Mouse (Mus musculus): ENCODE data around the gene Gm49342.
"Not testable (repeated sequence)": the region's sequence is repeated elsewhere in the genome, so short reads cannot be mapped to it uniquely, and the experiment has no call there.

Gm49342 gene

DNA sequence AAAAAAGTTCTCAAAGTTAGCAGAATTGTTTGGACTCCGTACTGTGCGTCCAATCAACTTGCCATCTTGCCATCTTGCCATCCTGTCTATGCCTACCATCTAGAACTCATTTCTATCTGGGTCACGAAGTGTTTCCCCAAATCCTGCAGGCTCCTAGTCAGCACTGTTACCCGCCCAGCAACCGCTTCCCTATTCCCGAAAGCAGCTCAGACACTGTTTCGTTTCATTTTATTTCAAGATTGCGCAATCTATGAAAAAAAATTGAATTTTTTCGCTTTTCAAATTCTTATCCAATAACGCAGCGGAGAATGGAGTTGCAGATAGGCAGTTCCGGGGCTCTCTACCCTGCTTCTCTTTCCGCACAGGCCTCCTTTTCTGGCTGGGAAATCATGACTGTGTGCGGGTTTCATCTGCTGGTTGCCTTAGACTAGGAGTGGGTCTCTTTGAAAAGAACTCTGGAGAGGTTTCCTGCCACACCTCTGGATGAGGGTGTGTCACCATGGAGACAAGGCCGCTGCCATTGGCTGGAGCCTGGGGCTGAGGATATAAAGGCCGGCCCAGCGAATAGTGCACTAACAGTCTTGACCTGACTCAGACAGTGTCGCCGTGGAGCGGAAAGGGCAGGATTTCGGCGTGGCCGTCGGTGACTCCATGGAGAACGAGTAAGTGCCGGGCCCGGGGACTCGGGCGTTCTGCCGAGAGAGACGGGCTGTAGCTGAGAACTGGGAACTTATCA, at the start of gene Gm49342:
Gene Gm49342, plus strand, starts transcription at position 586 of the 736 bp plus-strand sequence.
- DNase-seq, result peak; percentile 96

- DNase-seq, result no peak
Measured at GRCm38 (mm10) chr14:50895407-50895806, 48.9 kb upstream of the Gm49342 start.

DNA sequence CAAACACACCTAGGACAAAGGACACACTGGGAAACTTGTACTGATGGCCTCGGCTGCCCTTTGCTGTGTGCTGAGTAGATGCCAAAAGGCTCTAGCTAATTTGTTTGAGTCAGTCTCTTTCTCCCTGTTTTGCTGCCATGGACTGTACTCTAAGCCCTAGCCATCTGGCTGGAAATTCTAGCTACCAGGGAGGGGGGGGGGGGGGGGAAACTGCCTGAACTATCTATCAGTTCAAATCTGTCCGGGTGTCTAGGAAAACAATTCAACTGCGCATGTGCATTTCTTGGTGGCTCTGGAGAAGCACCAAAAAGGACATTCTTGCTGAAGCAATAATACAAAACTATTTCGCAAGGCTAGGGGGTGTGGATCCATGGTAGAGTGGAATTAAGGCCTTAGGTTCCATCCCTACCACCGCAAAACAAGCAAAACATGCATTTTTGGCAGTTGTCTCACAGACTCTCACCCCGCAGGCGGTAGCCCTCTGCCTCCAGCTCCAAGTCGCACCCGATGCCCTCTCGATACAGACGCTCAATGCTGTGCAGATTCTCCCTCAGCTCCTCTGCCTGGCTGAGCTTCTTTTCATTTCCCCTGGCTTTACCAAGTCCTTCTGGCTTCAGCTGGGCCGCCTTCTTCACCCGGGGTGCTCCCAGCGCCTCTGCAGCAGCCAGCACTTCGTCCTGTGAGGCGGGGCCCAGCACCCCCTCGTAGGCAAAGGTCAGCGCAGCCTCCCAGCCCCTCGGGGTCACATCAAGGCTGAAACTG, 48.2 kb upstream of the Gm49342 start:
- peak; percentile 40 for DNase-seq

GRCm38 (mm10) chr14:50896747-50897373, 47.5 kb upstream of the Gm49342 start:
- no peak for DNase-seq

DNA sequence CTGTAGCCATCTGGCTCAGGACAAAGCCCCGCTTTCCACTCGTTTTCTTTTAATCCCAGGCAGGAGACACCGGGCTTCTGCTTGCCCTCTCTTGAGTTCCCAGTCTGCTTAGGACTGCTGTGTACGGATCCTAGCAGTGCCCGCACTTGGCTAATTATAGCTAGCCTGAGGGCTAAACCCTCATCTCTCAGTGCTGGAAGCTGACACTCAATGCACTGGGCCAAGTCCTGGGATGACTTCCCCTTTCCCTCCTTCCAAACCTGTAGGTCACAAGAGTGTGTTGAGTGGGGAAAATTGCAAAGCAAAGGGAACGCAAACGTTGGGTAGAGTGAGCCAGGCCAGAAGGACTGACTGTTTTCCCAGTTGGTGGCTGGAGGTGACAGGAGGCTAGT, 46.9 kb upstream of the Gm49342 start, which contains the start of gene Klhl33:
Gene Klhl33, minus strand, starts transcription at position 134 of the 392 bp plus-strand sequence.
- no peak for DNase-seq

- not testable (repeated sequence) for DNase-seq
Measured at GRCm38 (mm10) chr14:50897992-50898391, 46.3 kb upstream of the Gm49342 start.

GRCm38 (mm10) chr14:50903973-50904827, 40.1 kb upstream of the Gm49342 start:
- DNase-seq, result peak; percentile 12

- DNase-seq, result no peak
Measured at GRCm38 (mm10) chr14:50904828-50905129, 39.5 kb upstream of the Gm49342 start.

GRCm38 (mm10) chr14:50905327-50905726, 39.0 kb upstream of the Gm49342 start:
- not testable (repeated sequence) for DNase-seq

GRCm38 (mm10) chr14:50908126-50908525, 36.2 kb upstream of the Gm49342 start:
- DNase-seq, result no peak

GRCm38 (mm10) chr14:50911356-50911755, 33.0 kb upstream of the Gm49342 start:
- no peak for DNase-seq

GRCm38 (mm10) chr14:50923437-50923836, 20.9 kb upstream of the Gm49342 start:
- not testable (repeated sequence) for DNase-seq

DNA sequence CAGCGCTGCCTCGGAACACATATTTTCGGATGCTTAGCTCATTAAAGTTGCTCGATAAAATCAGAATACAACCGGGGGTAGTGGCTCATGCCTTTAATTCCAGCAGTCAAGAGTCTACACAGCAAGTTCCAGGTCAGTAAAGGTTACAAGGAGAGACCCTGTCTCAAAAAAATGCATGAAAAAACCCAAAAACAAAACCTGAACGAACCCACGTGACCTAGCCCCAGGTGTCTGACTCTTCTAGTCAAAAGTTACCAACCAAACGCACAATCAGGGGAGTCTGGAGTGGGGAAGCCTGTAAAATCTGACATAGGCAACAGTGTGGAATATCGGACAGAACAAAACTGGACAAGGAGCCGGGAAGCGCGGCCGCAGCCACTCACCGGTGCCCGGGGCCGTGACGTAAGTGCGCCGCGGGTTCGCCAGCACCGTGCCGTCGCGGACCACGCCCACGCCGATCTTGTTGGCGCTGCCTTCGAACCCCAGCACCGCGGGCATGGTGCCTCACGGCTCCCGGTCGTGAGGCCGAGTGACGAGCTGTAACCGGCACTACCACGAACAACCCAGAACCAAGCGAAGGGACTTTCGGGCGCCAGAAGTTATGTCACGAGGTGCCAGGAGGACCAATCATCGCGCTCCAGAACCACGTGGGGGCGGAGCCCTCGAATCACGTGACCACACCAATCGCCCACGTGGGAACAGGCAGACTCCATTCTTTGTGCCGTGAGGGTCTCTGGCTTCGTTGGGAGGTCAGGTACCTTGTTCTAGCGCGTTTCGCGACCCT, 19.8 kb upstream of the Gm49342 start, which contains the start of the genes Osgep and Apex1:
Gene Osgep, minus strand, starts transcription at position 613 of the 784 bp plus-strand sequence.
Gene Apex1, plus strand, starts transcription at position 688 of the 784 bp plus-strand sequence.
- peak; percentile 97 for DNase-seq

DNA sequence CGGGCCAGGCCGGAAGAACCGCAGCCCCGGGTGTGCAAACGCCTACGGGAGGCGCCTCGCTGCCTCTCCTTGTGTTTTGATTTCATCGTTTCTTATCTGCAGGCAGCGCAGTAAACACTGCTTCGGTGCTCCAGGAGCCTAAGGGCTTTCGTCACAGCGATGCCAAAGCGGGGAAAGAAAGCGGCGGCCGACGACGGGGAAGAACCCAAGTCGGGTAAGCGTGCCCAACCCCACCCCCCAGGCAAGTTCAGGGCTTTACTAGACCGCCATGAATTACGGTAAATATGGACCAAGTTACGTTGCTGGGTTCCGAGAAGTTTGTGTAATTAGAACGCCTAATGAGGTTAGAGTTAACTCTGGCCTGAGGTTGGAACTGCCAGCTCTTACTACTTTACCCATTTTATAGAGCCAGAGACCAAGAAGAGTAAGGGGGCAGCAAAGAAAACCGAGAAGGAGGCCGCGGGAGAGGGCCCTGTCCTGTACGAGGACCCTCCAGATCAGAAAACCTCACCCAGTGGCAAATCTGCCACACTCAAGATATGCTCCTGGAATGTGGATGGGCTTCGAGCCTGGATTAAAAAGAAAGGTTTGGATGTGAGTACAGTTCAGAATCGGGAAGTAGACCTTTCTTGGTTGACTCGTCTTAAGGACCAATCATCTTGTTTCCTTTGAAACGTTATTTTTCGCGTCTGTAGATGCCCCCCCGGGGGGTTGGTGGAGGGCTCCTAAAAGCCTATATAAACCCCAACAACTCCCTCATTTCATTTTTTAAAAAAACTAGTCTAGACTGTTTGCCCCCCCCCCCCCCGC, 19.0 kb upstream of the Gm49342 start:
- DNase-seq, result no peak

GRCm38 (mm10) chr14:50927366-50927765, 17.0 kb upstream of the Gm49342 start:
- DNase-seq, result no peak

GRCm38 (mm10) chr14:50929951-50930350, 14.4 kb upstream of the Gm49342 start:
- DNase-seq, result no peak

DNA sequence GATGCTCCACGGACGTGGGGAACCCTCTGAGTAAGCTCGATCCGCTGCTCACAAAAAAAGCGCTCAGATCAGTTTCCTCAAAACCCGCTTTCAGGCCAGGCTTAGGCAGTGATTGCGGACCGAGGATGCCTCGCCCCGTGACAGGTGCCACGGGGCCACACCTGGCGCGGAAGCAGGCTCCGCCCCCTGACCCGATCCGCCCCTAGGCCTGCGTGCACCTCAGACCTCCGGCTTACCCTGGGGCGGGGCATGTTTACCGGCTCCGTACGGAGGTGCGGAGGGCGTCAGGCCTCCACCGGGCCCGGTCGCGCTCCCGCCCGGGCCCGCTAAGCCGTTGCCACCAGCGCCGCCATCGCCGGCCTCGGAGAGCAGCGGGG, 14.0 kb upstream of the Gm49342 start:
- no peak for DNase-seq

- peak; percentile 100 for DNase-seq
Measured at GRCm38 (mm10) chr14:50930754-50931492, 13.4 kb upstream of the Gm49342 start, which contains the start of the genes Pip4p1 and Pnp. Gene Pip4p1, minus strand, starts transcription at chr14:50930856. Gene Pnp, plus strand, starts transcription at chr14:50931082.

DNA sequence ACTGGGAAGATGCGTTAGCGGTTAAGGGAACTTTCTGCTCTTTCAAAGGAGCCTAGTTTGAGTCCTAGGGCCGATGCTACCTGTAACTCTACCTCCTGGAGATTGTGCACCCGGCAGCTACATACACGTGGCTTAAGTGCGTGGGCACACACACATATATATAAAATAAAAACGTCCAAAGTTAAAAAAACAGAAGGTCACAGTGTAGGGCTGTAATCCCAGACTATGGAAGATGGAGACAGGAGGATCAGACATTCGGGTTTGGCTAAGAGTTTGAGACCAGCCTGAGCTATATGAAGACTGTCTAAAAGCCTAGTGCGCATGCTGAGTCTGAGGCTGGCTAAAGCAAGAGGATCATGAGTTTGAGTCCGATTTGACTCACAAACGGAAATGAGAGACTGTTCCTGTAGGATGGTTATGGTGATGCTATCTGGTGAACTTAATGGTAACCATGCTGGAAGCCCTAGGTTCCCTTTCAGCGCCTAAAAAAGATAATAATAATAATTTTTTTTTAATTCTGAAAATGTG, 12.8 kb upstream of the Gm49342 start:
- DNase-seq, result no peak

- no peak for DNase-seq
Measured at GRCm38 (mm10) chr14:50936649-50937048, 7.7 kb upstream of the Gm49342 start.
